Mouse (Mus musculus): Measurements from ENCODE around the gene Zdhhc14. TPM values are rescaled to one million over a fixed set of nuclear protein-coding genes. Genes with fewer than 3 reads are reported as not detected.
A peak's percentile ranks its signal among the peaks of the same experiment; 100 is the strongest.

Zdhhc14 gene
- total and polyA plus RNA-seq, 3 experiments = 1.1 to 21.4 (median 7.3) TPM

- Histone ChIP-seq H3K27me3 (ENCODE audit: insufficient read depth, low read length) (no peaks in the 10 kb centered on the region), H3K36me3 (replicated peaks) (peaks cover 42% of the 10 kb centered on the region), H3K9me3 (replicated peaks) (no peaks in the 10 kb centered on the region; the same call in 1 of the 2 replicates), H3K4me1 (ENCODE audit: insufficient read depth, low read depth, low read length) (peaks cover 2% of the 10 kb centered on the region), H3K4me3 (ENCODE audit: low read depth, low read length) (no peak overlapping the region)
- no peak for ATAC-seq (ENCODE audit: extremely low read depth, insufficient number of reproducible peaks, low FRiP score, poor library complexity, severe bottlenecking)
- TF ChIP-seq TAL1 (conservative IDR thresholded peaks at IDR 0.05; ENCODE audit: low read depth, low read length) (no peak), CTCF (IDR thresholded peaks at IDR 0.05; ENCODE audit: low read depth, low read length) (no peak), GATA2 (IDR thresholded peaks at IDR 0.05; ENCODE audit: borderline replicate concordance, low read depth, low read length) (no peak), GATA1 (IDR thresholded peaks at IDR 0.05; ENCODE audit: borderline replicate concordance, low read length) (no peak), POLR2AphosphoS5 (IDR thresholded peaks at IDR 0.05; ENCODE audit: insufficient replicate concordance, low read depth, low read length) (no peak)
- DNase-seq (ENCODE audit: low spot score) = no peak
Observed at GRCm38 (mm10) chr17:5751066-5751465, 258.7 kb downstream of the Zdhhc14 start.

GRCm38 (mm10) chr17:5752322-5752715, 260.0 kb downstream of the Zdhhc14 start:
- no peak for TF ChIP-seq GATA2 (IDR thresholded peaks at IDR 0.05; ENCODE audit: borderline replicate concordance, low read depth, low read length)
- TF ChIP-seq GATA1 (IDR thresholded peaks at IDR 0.05; ENCODE audit: borderline replicate concordance, low read length) = no peak
- TF ChIP-seq POLR2AphosphoS5 (IDR thresholded peaks at IDR 0.05; ENCODE audit: insufficient replicate concordance, low read depth, low read length) = no peak
- no peak for TF ChIP-seq CTCF (IDR thresholded peaks at IDR 0.05; ENCODE audit: low read depth, low read length)
- TF ChIP-seq TAL1 (conservative IDR thresholded peaks at IDR 0.05; ENCODE audit: low read depth, low read length) = no peak
- Histone ChIP-seq H3K4me1 (ENCODE audit: insufficient read depth, low read depth, low read length) (peaks cover 2% of the 10 kb centered on the region), H3K36me3 (replicated peaks) (peaks cover 42% of the 10 kb centered on the region), H3K9me3 (replicated peaks) (no peaks in the 10 kb centered on the region; the same call in 1 of the 2 replicates), H3K4me3 (ENCODE audit: low read depth, low read length) (no peak overlapping the region), H3K27me3 (ENCODE audit: insufficient read depth, low read length) (no peaks in the 10 kb centered on the region)
- ATAC-seq (ENCODE audit: extremely low read depth, insufficient number of reproducible peaks, low FRiP score, poor library complexity, severe bottlenecking) = no peak
- no peak for DNase-seq (ENCODE audit: low spot score)

GRCm38 (mm10) chr17:5752716-5753585, 260.6 kb downstream of the Zdhhc14 start:
- Histone ChIP-seq H3K4me3 (ENCODE audit: low read depth, low read length) (no peak overlapping the region), H3K4me1 (ENCODE audit: insufficient read depth, low read depth, low read length) (peaks cover 2% of the 10 kb centered on the region), H3K9me3 (replicated peaks) (no peaks in the 10 kb centered on the region; the same call in 1 of the 2 replicates), H3K36me3 (replicated peaks) (peaks cover 42% of the 10 kb centered on the region), H3K27me3 (ENCODE audit: insufficient read depth, low read length) (no peaks in the 10 kb centered on the region)
- ATAC-seq (ENCODE audit: extremely low read depth, insufficient number of reproducible peaks, low FRiP score, poor library complexity, severe bottlenecking) (no peak), DNase-seq (ENCODE audit: low spot score) (peak; percentile 20)
- TF ChIP-seq POLR2AphosphoS5 (IDR thresholded peaks at IDR 0.05; ENCODE audit: insufficient replicate concordance, low read depth, low read length) (no peak), CTCF (IDR thresholded peaks at IDR 0.05; ENCODE audit: low read depth, low read length) (peak; percentile 70)

- no peak for TF ChIP-seq CTCF (IDR thresholded peaks at IDR 0.05; ENCODE audit: low read depth, low read length)
- TF ChIP-seq POLR2AphosphoS5 (IDR thresholded peaks at IDR 0.05; ENCODE audit: insufficient replicate concordance, low read depth, low read length) = no peak
- no peak for TF ChIP-seq TAL1 (conservative IDR thresholded peaks at IDR 0.05; ENCODE audit: low read depth, low read length)
- no peak for TF ChIP-seq GATA2 (IDR thresholded peaks at IDR 0.05; ENCODE audit: borderline replicate concordance, low read depth, low read length)
- no peak for TF ChIP-seq GATA1 (IDR thresholded peaks at IDR 0.05; ENCODE audit: borderline replicate concordance, low read length)
- H3K27me3 ChIP-seq (ENCODE audit: insufficient read depth, low read length) = peaks cover 3% of the 10 kb centered on the region; the same call in 1 of the 2 replicates
- no peak overlapping the region for H3K4me3 ChIP-seq (ENCODE audit: low read depth, low read length)
- H3K4me1 ChIP-seq (ENCODE audit: insufficient read depth, low read depth, low read length) = peaks cover 2% of the 10 kb centered on the region; the same call in 1 of the 2 replicates
- ATAC-seq (ENCODE audit: extremely low read depth, insufficient number of reproducible peaks, low FRiP score, poor library complexity, severe bottlenecking) (no peak), DNase-seq (ENCODE audit: low spot score) (no peak)
- H3K36me3 ChIP-seq (replicated peaks) = peaks cover 34% of the 10 kb centered on the region
- no peaks in the 10 kb centered on the region for H3K9me3 ChIP-seq (replicated peaks)
Observed at GRCm38 (mm10) chr17:5755489-5755888, 263.1 kb downstream of the Zdhhc14 start.

- ATAC-seq (ENCODE audit: extremely low read depth, insufficient number of reproducible peaks, low FRiP score, poor library complexity, severe bottlenecking) = no peak
- no peak for DNase-seq (ENCODE audit: low spot score)
- Histone ChIP-seq H3K36me3 (replicated peaks) (peaks cover 30% of the 10 kb centered on the region), H3K9me3 (replicated peaks) (no peaks in the 10 kb centered on the region), H3K4me1 (ENCODE audit: insufficient read depth, low read depth, low read length) (peaks cover 2% of the 10 kb centered on the region; the same call in 1 of the 2 replicates), H3K4me3 (ENCODE audit: low read depth, low read length) (no peak overlapping the region), H3K27me3 (ENCODE audit: insufficient read depth, low read length) (peaks cover 3% of the 10 kb centered on the region; the same call in 1 of the 2 replicates)
- no peak for TF ChIP-seq CTCF (IDR thresholded peaks at IDR 0.05; ENCODE audit: low read depth, low read length)
- no peak for TF ChIP-seq POLR2AphosphoS5 (IDR thresholded peaks at IDR 0.05; ENCODE audit: insufficient replicate concordance, low read depth, low read length)
- TF ChIP-seq GATA2 (IDR thresholded peaks at IDR 0.05; ENCODE audit: borderline replicate concordance, low read depth, low read length) = no peak
- no peak for TF ChIP-seq TAL1 (conservative IDR thresholded peaks at IDR 0.05; ENCODE audit: low read depth, low read length)
- TF ChIP-seq GATA1 (IDR thresholded peaks at IDR 0.05; ENCODE audit: borderline replicate concordance, low read length) = no peak
Observed at GRCm38 (mm10) chr17:5756065-5756464, 263.7 kb downstream of the Zdhhc14 start.

GRCm38 (mm10) chr17:5756855-5757254, 264.5 kb downstream of the Zdhhc14 start:
- ATAC-seq (ENCODE audit: extremely low read depth, insufficient number of reproducible peaks, low FRiP score, poor library complexity, severe bottlenecking) (no peak), DNase-seq (ENCODE audit: low spot score) (no peak)
- Histone ChIP-seq H3K4me1 (ENCODE audit: insufficient read depth, low read depth, low read length) (peaks cover 2% of the 10 kb centered on the region; the same call in 1 of the 2 replicates), H3K36me3 (replicated peaks) (peaks cover 24% of the 10 kb centered on the region), H3K27me3 (ENCODE audit: insufficient read depth, low read length) (peaks cover 3% of the 10 kb centered on the region; the same call in 1 of the 2 replicates), H3K4me3 (ENCODE audit: low read depth, low read length) (no peak overlapping the region), H3K9me3 (replicated peaks) (no peaks in the 10 kb centered on the region)
- no peak for TF ChIP-seq GATA2 (IDR thresholded peaks at IDR 0.05; ENCODE audit: borderline replicate concordance, low read depth, low read length)

All from G1E (cell line).